Comparison of ENCODE assay signal across 8 mouse cellular contexts in the genomic region with DNA sequence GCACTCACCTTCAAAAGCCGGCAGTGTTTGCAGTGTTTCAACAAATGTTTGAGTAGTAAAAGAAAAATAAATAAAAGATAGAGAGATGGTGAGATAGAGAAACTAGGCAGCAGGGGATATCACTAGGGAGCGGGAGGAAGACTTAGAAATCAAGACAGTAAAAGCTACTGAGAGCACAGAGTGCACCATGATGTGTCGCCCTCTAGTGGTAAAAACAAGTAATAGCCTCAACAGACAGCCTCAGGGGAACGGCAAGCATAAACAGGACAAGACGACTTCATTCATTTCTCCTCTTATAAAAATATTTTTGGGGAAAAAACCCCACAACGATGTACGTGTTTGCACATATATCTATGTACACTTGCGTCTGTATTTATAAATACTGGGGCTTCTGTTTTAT.
DNase-seq lines count a peak whose midpoint lies in the region; ATAC-seq lines count a peak whose summit lies in the region.

No protein-coding gene starts in this region.

- no peaks in the 10 kb centered on the region for H3K36me3 ChIP-seq in embryonic facial prominence, embryonic 13.5 days
- H3K36me3 ChIP-seq in midbrain, embryonic 13.5 days, result no peaks in the 10 kb centered on the region

- H3K4me3 ChIP-seq in embryonic facial prominence, embryonic 13.5 days, result 0 out of 2 replicates have a peak overlapping the region, but pooled peaks have one; percentile 2
- H3K4me3 ChIP-seq in midbrain, embryonic 13.5 days (replicated peaks), result no peak overlapping the region

- no peaks in the 10 kb centered on the region for H3K9me3 ChIP-seq in embryonic facial prominence, embryonic 13.5 days
- H3K9me3 ChIP-seq in midbrain, embryonic 13.5 days, result no peaks in the 10 kb centered on the region

- no peak overlapping the region for H3K9ac ChIP-seq in embryonic facial prominence, embryonic 13.5 days
- no peak overlapping the region for H3K9ac ChIP-seq in midbrain, embryonic 13.5 days (replicated peaks)

- 20% methylated on average over 8 of the region's 8 CpGs for WGBS in embryonic facial prominence, embryonic 13.5 days
- 25% methylated on average over 8 of the region's 8 CpGs for WGBS in midbrain, embryonic 13.5 days

- DNase-seq in kidney, adult 9 months, result peak; percentile 14
- DNase-seq in kidney, postnatal 4 days, result no peak
- DNase-seq in ZHBTc4 (ENCODE audit: low read depth, low spot score), result peak; percentile 62
- no peak for DNase-seq in right cerebral cortex, adult 2 months (ENCODE audit: low spot score in 2 of 2)
- DNase-seq in adrenal gland, postnatal 25 days, result no peak
- no peak for DNase-seq in spleen, postnatal 4 days (ENCODE audit: low spot score in 2 of 2)

- no peaks in the 10 kb centered on the region for H3K4me1 ChIP-seq in embryonic facial prominence, embryonic 13.5 days
- H3K4me1 ChIP-seq in midbrain, embryonic 13.5 days (replicated peaks), result peaks cover 9% of the 10 kb centered on the region

- H3K27ac ChIP-seq in embryonic facial prominence, embryonic 13.5 days, result no peak overlapping the region
- H3K27ac ChIP-seq in midbrain, embryonic 13.5 days, result no peak overlapping the region

- peak overlapping the region; percentile 41 for H3K4me2 ChIP-seq in embryonic facial prominence, embryonic 13.5 days
- H3K4me2 ChIP-seq in midbrain, embryonic 13.5 days (replicated peaks), result 0 out of 2 replicates have a peak overlapping the region, but pooled peaks have one; percentile 17

- ATAC-seq in embryonic facial prominence, embryonic 13.5 days (ENCODE audit: insufficient number of reproducible peaks, insufficient read depth, low FRiP score, low TSS enrichment, low read depth), result no peak
- ATAC-seq in midbrain, embryonic 13.5 days, result no peak

- no peaks in the 10 kb centered on the region for H3K27me3 ChIP-seq in embryonic facial prominence, embryonic 13.5 days
- no peaks in the 10 kb centered on the region for H3K27me3 ChIP-seq in midbrain, embryonic 13.5 days

Comparison
In these comparisons a context has a peak if more than half of its experiments do, and no peak if none do; other contexts are left out.
1. DNase-seq: peak in kidney, adult 9 months (single experiment) and ZHBTc4 (single experiment); none in kidney, postnatal 4 days (0 of 2), right cerebral cortex, adult 2 months (0 of 2), adrenal gland, postnatal 25 days (single experiment) and spleen, postnatal 4 days (0 of 2).